Mouse (Mus musculus) left cerebral cortex, adult 8-10 months (tissue): ENCODE results near the gene Foxred1. TPM values are rescaled to one million over a fixed set of nuclear protein-coding genes. Genes with fewer than 3 reads are reported as not detected.

ENCODE experiments used
- total RNA-seq, 4 experiments: library from RNA; stranded (reverse); gene quantifications; 2 replicates each; pipeline ENCODE4 v1.2.4; 2022

Gene Foxred1
- total RNA-seq, 4 experiments from 2014 or later, result 37.0 to 40.0 (median 37.7) TPM

Other genes with a start within 250 kb of the Foxred1 start
- 10 to 100 TPM; 26.5 to 30.4 (median 28.9) TPM for gene St3gal4, start 91.8 kb downstream of the Foxred1 start, total RNA-seq
- gene Dcps, start 35.0 kb downstream of the Foxred1 start, total RNA-seq, result 10 to 100 TPM; 16.1 to 19.1 (median 16.4) TPM
- 10 to 100 TPM; 66.6 to 80.4 (median 72.1) TPM for gene Srpr, start 10.9 kb downstream of the Foxred1 start, total RNA-seq
- gene Tirap, start 10.8 kb downstream of the Foxred1 start, total RNA-seq, result 1 to 10 TPM; 2.3 to 2.9 (median 2.6) TPM
- 10 to 100 TPM; 20.2 to 23.0 (median 21.7) TPM for gene Fam118b, start 56.8 kb upstream of the Foxred1 start, total RNA-seq
- 10 to 100 TPM in 3 of 4 experiments, 1 to 10 TPM in 1; 9.1 to 12.1 (median 11.7) TPM for gene Rpusd4, start 56.8 kb upstream of the Foxred1 start, total RNA-seq
- 10 to 100 TPM in 2 of 4 experiments, 1 to 10 TPM in 2; 8.7 to 12.5 (median 10.3) TPM for gene Cdon, start 210.1 kb upstream of the Foxred1 start, total RNA-seq